Mouse (Mus musculus): ENCODE results near the gene Hapln4. TPM values are rescaled to one million over a fixed set of nuclear protein-coding genes. Genes with fewer than 3 reads are reported as not detected.

Gene Hapln4
- polyA plus RNA-seq, 1 experiment from 2014 or later = not detected

DNA sequence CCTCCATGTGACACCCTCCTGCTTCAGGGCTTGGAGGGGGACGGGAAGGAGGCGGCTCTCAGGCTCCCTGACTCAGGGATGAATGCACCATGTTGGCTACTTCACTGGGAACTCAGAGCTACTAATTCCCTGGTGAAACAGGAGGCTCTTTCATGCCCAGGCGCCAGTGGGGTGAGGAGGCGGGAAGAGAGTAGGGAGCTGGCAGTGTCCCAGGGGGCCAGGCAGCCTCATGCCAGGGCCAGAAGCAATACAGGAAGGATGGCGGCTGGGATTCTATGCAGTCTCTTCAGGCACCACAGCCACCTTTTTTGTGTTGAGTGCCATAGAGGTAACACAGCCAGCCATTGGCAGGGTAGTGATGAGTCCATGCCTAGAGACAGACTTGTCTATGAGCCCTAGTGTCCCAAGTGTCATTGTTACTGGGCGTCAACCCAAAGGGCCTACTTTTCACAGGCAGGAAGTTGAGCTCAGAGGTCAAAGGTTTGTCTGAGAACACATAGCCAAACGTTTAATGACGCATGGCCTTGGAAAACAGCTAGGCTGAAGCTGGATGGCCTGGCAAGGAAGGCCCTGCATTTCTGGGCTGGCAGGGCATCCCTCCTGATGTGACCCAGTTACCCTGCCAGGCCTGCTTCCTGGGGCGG lies 46.2 kb downstream of the Hapln4 start:
- peaks cover 23% of the 10 kb centered on the region for H3K36me3 ChIP-seq
- peaks cover 10% of the 10 kb centered on the region for H3K4me1 ChIP-seq
- no peak overlapping the region for H3K9ac ChIP-seq
- H3K4me2 ChIP-seq (replicated peaks) = no peak overlapping the region
- no peak overlapping the region for H3K4me3 ChIP-seq
- no peak for ATAC-seq (ENCODE audit: low FRiP score, low read depth)
- WGBS = 64% methylated on average over 9 of the region's 9 CpGs
- peaks cover 7% of the 10 kb centered on the region for H3K27me3 ChIP-seq
- H3K9me3 ChIP-seq = no peaks in the 10 kb centered on the region
- no peak overlapping the region for H3K27ac ChIP-seq

DNA sequence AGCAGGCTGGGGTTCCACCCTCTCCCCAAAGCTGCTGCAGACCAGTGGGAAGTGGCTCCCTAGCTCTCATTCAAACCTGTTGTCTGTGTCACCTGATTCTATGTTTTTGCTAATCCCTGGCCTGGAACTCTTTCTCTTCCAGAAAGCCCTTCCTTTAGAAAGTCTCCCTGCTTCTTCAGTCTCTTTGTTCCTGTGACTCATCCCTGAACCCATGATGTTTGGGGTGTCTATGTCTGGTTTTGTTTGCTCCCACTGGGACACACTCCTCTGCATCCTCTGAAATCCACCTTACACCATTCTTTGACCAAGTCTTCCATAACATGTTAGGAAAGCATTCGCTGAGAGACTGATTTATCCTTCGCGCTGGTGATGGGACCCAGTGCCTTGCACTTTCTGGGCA lies 46.8 kb downstream of the Hapln4 start:
- no peak overlapping the region for H3K4me3 ChIP-seq
- peaks cover 4% of the 10 kb centered on the region for H3K27me3 ChIP-seq
- no peak overlapping the region for H3K9ac ChIP-seq
- peaks cover 10% of the 10 kb centered on the region for H3K4me1 ChIP-seq
- 85% methylated on average over 3 of the region's 3 CpGs for WGBS
- H3K36me3 ChIP-seq = peaks cover 30% of the 10 kb centered on the region
- H3K4me2 ChIP-seq (replicated peaks) = no peak overlapping the region
- H3K9me3 ChIP-seq = no peaks in the 10 kb centered on the region
- ATAC-seq (ENCODE audit: low FRiP score, low read depth) = no peak
- H3K27ac ChIP-seq = no peak overlapping the region

DNA sequence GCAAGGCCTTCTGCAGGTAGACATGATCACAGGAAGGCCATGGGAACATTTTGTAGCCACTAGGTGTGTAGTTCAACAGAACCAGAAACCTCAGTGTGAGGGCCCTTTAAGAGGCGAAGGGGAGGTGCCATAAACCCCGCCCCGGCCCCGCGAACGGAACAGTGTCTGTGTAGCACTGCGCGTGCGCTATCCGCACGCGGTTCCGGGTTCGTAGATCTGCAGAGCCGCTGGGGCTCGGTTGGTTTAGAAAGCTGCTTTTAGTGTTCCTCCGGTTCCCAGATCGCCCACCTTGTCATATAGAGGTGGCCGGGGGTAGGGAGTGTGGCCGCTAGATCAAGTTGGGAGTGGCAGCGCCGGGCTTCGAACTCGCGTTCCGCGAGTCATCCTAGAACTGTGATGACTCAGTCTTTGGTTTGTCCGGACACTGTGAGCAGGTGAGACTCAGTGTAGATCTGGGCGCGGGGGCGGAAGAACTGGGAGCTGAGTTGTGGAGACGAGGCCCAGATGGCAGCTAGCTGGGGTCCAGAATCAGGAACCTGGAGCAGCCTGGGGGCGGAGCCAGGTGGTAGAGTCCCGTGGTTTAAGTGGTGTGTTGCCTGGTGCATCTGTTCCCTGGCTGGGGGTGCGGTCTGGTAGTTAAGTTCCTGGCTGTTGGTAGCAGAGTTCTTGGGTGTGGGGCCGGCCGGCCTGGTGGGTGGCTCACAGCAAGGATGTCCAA lies 48.1 kb downstream of the Hapln4 start, which contains the start of gene Nr2c2ap:
TSS of gene Nr2c2ap (plus strand) at position 168 of the 718 bp plus-strand sequence.
- Histone ChIP-seq H3K27me3 (no peaks in the 10 kb centered on the region), H3K27ac (no peak within 1 kb of the TSS), H3K9ac (peak within 1 kb of the TSS; percentile 61), H3K36me3 (peaks cover 42% of the 10 kb centered on the region), H3K4me2 (replicated peaks) (peak within 1 kb of the TSS; percentile 78), H3K4me3 (peak within 1 kb of the TSS; percentile 61), H3K9me3 (no peaks in the 10 kb centered on the region), H3K4me1 (peaks cover 10% of the 10 kb centered on the region)
- WGBS = 1% methylated on average over 37 of the region's 37 CpGs
- peak; percentile 86 for ATAC-seq (ENCODE audit: low FRiP score, low read depth)

DNA sequence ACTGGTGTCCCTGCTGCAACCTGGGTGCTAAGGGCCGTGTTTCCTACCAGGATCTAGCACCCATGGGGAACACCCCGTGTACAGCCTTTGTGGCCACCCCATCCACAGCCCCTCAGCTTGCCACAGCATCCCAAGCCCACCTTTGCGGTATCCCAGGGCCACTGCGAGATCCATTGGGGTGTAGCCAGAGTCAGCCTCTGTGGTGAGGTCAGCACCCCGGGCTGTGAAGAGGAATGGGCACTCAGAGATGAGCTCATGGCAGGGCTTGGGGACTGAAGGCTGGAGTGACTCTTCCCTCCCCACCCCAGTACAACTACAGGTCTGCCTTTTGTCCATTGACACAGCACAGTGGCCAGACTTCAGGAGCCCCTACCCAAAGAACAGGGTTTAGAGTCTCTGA lies 50.8 kb downstream of the Hapln4 start:
- no peak overlapping the region for H3K4me2 ChIP-seq (replicated peaks)
- no peak overlapping the region for H3K4me3 ChIP-seq
- no peak overlapping the region for H3K27ac ChIP-seq
- peaks cover 48% of the 10 kb centered on the region for H3K36me3 ChIP-seq
- H3K27me3 ChIP-seq = no peaks in the 10 kb centered on the region
- 88% methylated on average over 5 of the region's 5 CpGs for WGBS
- H3K4me1 ChIP-seq = peaks cover 18% of the 10 kb centered on the region
- H3K9me3 ChIP-seq = no peaks in the 10 kb centered on the region
- no peak for ATAC-seq (ENCODE audit: low FRiP score, low read depth)
- H3K9ac ChIP-seq = no peak overlapping the region

DNA sequence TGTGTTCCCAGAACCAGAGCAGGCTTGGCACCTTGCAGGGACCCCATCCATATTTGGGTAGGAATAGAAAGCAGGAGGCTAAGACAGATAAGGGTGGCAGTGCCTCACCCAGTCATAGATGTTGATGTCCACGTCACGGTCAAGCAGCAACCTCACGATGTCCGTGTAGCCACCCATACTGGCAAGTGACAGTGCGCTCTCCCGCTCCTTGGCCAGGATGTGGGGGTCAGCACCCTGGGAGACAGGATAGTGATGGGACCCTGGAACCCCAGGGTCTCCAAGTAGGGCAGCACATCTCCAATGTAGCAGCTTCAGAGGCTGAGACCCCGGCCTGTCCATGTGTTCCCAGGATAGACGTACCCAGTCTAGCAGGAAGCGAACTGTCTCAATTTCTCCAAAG lies 51.7 kb downstream of the Hapln4 start:
- no peak overlapping the region for H3K9ac ChIP-seq
- H3K4me1 ChIP-seq = peaks cover 19% of the 10 kb centered on the region
- peaks cover 48% of the 10 kb centered on the region for H3K36me3 ChIP-seq
- WGBS = 91% methylated on average over 9 of the region's 9 CpGs
- no peak overlapping the region for H3K4me2 ChIP-seq (replicated peaks)
- H3K27ac ChIP-seq = no peak overlapping the region
- no peak for ATAC-seq (ENCODE audit: low FRiP score, low read depth)
- no peaks in the 10 kb centered on the region for H3K9me3 ChIP-seq
- H3K4me3 ChIP-seq = no peak overlapping the region
- H3K27me3 ChIP-seq = no peaks in the 10 kb centered on the region

DNA sequence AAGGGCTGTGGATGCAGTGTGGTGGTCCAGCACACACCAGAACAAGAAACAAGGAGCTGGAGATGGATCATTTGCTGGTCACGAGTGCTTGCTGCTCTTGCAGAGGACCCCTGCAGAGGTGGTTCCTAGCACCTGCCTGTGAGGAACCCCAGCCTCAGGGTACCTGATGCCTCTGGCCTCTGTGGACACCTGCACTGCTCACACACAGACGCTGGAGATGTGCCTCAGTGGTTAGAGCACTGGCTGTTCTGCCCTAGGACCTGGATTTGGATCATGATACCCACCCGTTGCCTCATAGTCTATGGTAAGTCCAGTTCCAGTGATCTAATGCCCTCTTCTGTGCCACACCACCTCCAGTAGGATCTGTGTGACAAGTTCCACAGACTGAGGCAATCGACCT lies 53.3 kb downstream of the Hapln4 start:
- no peak overlapping the region for H3K27ac ChIP-seq
- WGBS = 84% methylated on average over 4 of the region's 4 CpGs
- peaks cover 48% of the 10 kb centered on the region for H3K36me3 ChIP-seq
- ATAC-seq (ENCODE audit: low FRiP score, low read depth) = no peak
- H3K4me1 ChIP-seq = peaks cover 25% of the 10 kb centered on the region
- H3K4me2 ChIP-seq (replicated peaks) = no peak overlapping the region
- no peaks in the 10 kb centered on the region for H3K9me3 ChIP-seq
- H3K27me3 ChIP-seq = no peaks in the 10 kb centered on the region
- H3K9ac ChIP-seq = no peak overlapping the region
- no peak overlapping the region for H3K4me3 ChIP-seq

DNA sequence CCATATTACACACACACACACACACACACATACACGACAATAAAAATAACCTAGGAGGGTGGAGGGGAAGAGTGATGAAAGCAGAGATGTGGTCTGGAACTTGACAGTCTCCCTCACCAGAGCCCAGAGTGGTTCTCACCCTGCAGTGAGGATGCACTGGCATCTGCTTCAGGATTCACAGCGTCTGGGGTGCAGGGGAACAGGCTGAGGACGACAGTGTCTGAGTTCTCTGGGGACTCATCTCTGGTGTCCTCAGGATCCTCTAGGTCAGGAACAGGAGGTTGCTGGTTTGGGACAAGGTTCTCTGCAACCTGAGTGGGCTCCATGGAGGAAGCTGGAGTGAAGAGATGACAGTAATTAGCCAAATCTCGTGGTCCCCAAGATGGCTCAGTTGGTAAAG lies 54.6 kb downstream of the Hapln4 start:
- H3K4me3 ChIP-seq = peak overlapping the region; percentile 89
- peaks cover 21% of the 10 kb centered on the region for H3K4me1 ChIP-seq
- H3K9me3 ChIP-seq = no peaks in the 10 kb centered on the region
- 75% methylated on average over 4 of the region's 4 CpGs for WGBS
- ATAC-seq (ENCODE audit: low FRiP score, low read depth) = no peak
- H3K36me3 ChIP-seq = peaks cover 51% of the 10 kb centered on the region
- H3K27ac ChIP-seq = no peak overlapping the region
- H3K27me3 ChIP-seq = no peaks in the 10 kb centered on the region
- H3K4me2 ChIP-seq (replicated peaks) = peak overlapping the region; percentile 74
- H3K9ac ChIP-seq = peak overlapping the region; percentile 72

DNA sequence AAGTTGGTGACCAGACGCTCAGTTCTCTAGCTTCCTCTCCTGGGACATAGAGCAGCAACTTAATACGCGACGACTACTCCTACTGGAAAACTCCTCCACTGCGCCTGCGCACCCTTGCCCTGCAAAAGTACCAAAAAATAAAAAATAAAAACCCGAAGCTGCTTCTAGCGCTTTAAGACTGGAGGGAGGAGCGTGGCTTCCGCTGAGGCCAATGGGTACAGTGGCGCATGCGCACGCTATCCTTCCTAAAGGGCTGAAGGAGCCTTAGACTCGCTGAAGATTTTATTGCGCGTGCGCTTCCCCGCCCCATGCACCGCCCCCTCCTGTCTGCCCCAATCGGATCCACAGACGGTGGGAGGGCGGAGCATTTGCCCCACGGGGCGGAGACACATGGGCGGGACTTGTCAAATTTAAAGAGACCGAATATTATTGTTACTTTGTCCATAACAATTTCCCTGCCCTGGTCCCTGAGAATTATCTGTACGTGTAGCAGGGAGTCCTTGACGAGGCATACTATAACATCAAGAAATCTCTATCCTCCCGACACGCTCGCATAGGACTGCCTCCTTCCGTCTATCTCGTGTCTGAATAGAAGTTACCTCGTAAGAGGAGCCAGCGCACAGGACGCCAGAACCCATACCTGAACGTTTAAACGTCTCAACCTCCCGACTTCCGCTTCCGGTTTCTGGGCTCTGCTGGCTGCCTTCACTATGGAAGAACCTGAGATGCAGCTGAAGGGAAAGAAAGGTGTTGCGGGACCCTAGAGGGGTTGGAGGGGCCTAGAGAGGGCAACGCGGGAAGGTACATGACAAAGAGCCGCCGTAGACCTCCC lies 56.0 kb downstream of the Hapln4 start, which contains the start of the genes Rfxank, Borcs8 and Mef2b:
TSS of gene Rfxank (minus strand) at position 129 of the 832 bp plus-strand sequence.
TSS of gene Borcs8 (plus strand) at position 474 of the 832 bp plus-strand sequence.
TSS of gene Mef2b (plus strand) at position 686 of the 832 bp plus-strand sequence.
- peak within 1 kb of the TSS; percentile 83 for H3K27ac ChIP-seq
- peaks cover 50% of the 10 kb centered on the region for H3K36me3 ChIP-seq
- peak; percentile 97 for ATAC-seq (ENCODE audit: low FRiP score, low read depth)
- peaks cover 21% of the 10 kb centered on the region for H3K4me1 ChIP-seq
- H3K4me3 ChIP-seq = peak within 1 kb of the TSS; percentile 89
- peak within 1 kb of the TSS; percentile 86 for H3K9ac ChIP-seq
- H3K27me3 ChIP-seq = no peaks in the 10 kb centered on the region
- peak within 1 kb of the TSS; percentile 88 for H3K4me2 ChIP-seq (replicated peaks)
- H3K9me3 ChIP-seq = no peaks in the 10 kb centered on the region
- WGBS = under 1% methylated on average over 46 of the region's 46 CpGs

DNA sequence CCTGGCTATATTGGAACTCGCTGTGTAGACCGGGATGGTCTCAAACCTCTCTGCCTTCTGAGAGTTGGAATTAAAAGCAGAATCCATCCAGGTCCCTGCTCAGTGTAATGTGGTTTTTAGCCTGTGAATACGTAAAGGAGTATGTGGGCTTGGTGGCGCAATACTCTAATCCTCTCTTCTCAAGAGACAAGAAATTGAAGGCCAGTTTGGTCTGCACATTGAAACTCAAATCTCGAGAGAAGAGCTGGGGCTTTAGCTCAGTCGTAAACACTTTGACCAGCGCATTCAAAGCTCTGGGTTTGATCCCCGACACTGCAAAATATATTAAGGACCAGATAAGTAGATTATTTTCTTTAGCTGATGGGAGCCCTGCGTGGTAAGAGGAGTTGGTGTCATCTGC lies 56.7 kb downstream of the Hapln4 start:
- WGBS = 7% methylated on average over 9 of the region's 9 CpGs
- Histone ChIP-seq H3K4me3 (peak overlapping the region; percentile 89), H3K4me1 (peaks cover 21% of the 10 kb centered on the region), H3K9me3 (no peaks in the 10 kb centered on the region), H3K9ac (peak overlapping the region; percentile 86), H3K27ac (peak overlapping the region; percentile 83), H3K27me3 (no peaks in the 10 kb centered on the region), H3K4me2 (replicated peaks) (peak overlapping the region; percentile 88), H3K36me3 (peaks cover 50% of the 10 kb centered on the region)
- ATAC-seq (ENCODE audit: low FRiP score, low read depth) = no peak

Measured in limb, embryonic 13.5 days (tissue).